Mouse (Mus musculus) hindbrain, embryonic 10.5 days (tissue): ENCODE data around the gene Mark2. TPM values are rescaled to one million over a fixed set of nuclear protein-coding genes. Genes with fewer than 3 reads are reported as not detected.

Experiments
- DNase-seq: peaks from one replicate; pipeline ENCODE4 v3.0.0-alpha.2; 2017; ENCODE audit warnings: low spot score
- H3K27ac ChIP-seq: fragments of 300-500 bp; sonication (generic); 2 replicates; pipeline ENCODE4 v1.5.1; 2016; ENCODE audit warnings: mild to moderate bottlenecking, moderate library complexity
- H3K27me3 ChIP-seq: fragments of 300-500 bp; sonication (generic); 2 replicates; pipeline ENCODE4 v1.6.1; 2016; ENCODE audit warnings: mild to moderate bottlenecking; ENCODE audit not compliant: poor library complexity, insufficient read depth, severe bottlenecking
- H3K36me3 ChIP-seq: fragments of 300-500 bp; sonication (generic); 2 replicates; pipeline ENCODE4 v1.6.1; 2016; ENCODE audit warnings: mild to moderate bottlenecking, moderate library complexity
- H3K4me1 ChIP-seq: fragments of 300-500 bp; sonication (generic); replicated peaks from 2 replicates; pipeline ENCODE4 v1.6.1; 2016; ENCODE audit warnings: mild to moderate bottlenecking
- H3K4me3 ChIP-seq: fragments of 300-500 bp; sonication (generic); 2 replicates; pipeline ENCODE4 v1.5.1; 2016; ENCODE audit warnings: mild to moderate bottlenecking, moderate library complexity
- H3K9me3 ChIP-seq: fragments of 300-500 bp; sonication (generic); 2 replicates; pipeline ENCODE4 v1.6.1; 2016; ENCODE audit warnings: mild to moderate bottlenecking, moderate library complexity
- WGBS: fragments of 180-500 bp; shearing (Covaris S2); methylation state at CpG from one replicate; pipeline ENCODE4 v1.1.7; 2016; 5-methylcytosine and 5-hydroxymethylcytosine counted together
- polyA plus RNA-seq: library from polyadenylated mRNA; unstranded; fragments of >200 nt; fragmentation: Nextera tagmentation; extraction: Ambion mirVana; gene quantifications from 2 replicates; pipeline ENCODE4 v1.2.1, GENCODE M21; 2016

Mark2 gene
- polyA plus RNA-seq, 1 experiment from 2014 or later, result 56.5 TPM

DNA sequence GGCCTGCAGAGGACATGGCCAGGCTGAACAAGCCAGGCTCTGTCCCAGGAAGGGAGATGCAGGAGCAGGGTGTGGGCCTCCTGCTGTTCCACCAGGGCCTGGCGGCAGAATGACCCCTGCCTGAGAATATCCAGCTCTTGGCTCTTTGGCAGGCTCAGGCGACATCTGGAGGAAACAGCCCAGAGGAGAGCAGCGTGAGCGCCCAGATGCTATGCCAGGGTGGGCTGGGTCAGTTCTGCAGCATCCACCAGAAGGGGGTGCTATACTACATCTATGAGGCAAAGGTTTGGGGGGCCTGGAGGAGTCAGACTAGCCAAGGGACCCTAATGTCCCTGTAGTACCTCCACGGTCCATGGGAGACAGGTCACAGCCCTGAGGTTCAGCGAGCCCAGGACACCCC is 62.5 kb downstream of the Mark2 start:
- Histone ChIP-seq H3K4me3 (0 out of 2 replicates have a peak overlapping the region, but pooled peaks have one; percentile 12), H3K36me3 (peaks cover 98% of the 10 kb centered on the region), H3K4me1 (peaks cover 44% of the 10 kb centered on the region), H3K27me3 (no peaks in the 10 kb centered on the region), H3K27ac (0 out of 2 replicates have a peak overlapping the region, but pooled peaks have one; percentile 19), H3K9me3 (no peaks in the 10 kb centered on the region)
- 51% methylated on average over 6 of the region's 6 CpGs for WGBS
- peak; percentile 56 for DNase-seq

- Histone ChIP-seq H3K4me1 (peaks cover 49% of the 10 kb centered on the region), H3K27ac (peak overlapping the region; percentile 46; the same call in 1 of the 2 replicates), H3K4me3 (no peak overlapping the region), H3K36me3 (peaks cover 98% of the 10 kb centered on the region), H3K27me3 (no peaks in the 10 kb centered on the region), H3K9me3 (no peaks in the 10 kb centered on the region)
- no peak for DNase-seq
- WGBS, result 83% methylated on average over 6 of the region's 6 CpGs
Measured at GRCm38 (mm10) chr19:7278200-7278906, 63.3 kb downstream of the Mark2 start.

- DNase-seq, result no peak
- whole genome bisulfite sequencing, result 66% methylated on average over 7 of the region's 7 CpGs
Measured at GRCm38 (mm10) chr19:7276796-7277195, 64.9 kb downstream of the Mark2 start.

DNA sequence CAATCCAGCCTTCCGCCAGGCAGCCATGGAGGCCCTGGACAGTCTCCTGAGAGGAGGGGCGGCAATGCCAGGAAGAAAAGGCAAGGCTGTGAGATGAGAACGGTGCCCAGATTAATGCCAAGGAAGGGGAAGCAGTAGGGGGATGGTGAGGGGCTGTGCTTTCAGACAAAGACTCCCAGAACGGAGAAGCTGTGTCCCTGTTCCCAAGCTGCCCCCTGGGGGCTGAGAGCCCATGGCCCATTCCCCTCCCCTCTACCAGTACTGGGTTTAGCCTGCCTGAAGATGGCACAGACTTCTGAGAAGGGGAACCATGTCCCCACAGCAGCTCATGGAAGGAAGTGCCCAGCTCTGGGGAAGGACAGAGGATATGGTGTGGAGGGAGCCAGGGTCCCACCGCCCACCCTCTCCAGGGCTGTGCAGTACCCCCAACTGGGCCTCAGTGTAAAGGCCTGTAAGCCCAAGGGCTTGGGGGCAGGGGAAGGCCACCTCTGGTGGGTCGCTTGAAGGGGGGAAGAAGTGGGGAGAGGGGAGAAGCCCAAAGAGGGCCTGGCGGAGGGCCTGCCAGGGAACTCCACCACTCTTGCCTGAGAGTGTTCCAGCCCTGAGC is 65.5 kb downstream of the Mark2 start:
- Histone ChIP-seq H3K9me3 (no peaks in the 10 kb centered on the region), H3K36me3 (peaks cover 98% of the 10 kb centered on the region), H3K4me3 (0 out of 2 replicates have a peak overlapping the region, but pooled peaks have one; percentile 9), H3K27ac (peak overlapping the region; percentile 36), H3K27me3 (no peaks in the 10 kb centered on the region), H3K4me1 (peaks cover 61% of the 10 kb centered on the region)
- DNase-seq, result no peak
- WGBS, result 44% methylated on average over 7 of the region's 7 CpGs

More at GRCm38 (mm10) chr19:7276796-7277195, 64.9 kb downstream of the Mark2 start:
- Histone ChIP-seq H3K4me3 (no peak overlapping the region), H3K36me3 (peaks cover 98% of the 10 kb centered on the region), H3K27ac (peak overlapping the region; percentile 36), H3K27me3 (no peaks in the 10 kb centered on the region), H3K9me3 (no peaks in the 10 kb centered on the region), H3K4me1 (peaks cover 55% of the 10 kb centered on the region)

DNA sequence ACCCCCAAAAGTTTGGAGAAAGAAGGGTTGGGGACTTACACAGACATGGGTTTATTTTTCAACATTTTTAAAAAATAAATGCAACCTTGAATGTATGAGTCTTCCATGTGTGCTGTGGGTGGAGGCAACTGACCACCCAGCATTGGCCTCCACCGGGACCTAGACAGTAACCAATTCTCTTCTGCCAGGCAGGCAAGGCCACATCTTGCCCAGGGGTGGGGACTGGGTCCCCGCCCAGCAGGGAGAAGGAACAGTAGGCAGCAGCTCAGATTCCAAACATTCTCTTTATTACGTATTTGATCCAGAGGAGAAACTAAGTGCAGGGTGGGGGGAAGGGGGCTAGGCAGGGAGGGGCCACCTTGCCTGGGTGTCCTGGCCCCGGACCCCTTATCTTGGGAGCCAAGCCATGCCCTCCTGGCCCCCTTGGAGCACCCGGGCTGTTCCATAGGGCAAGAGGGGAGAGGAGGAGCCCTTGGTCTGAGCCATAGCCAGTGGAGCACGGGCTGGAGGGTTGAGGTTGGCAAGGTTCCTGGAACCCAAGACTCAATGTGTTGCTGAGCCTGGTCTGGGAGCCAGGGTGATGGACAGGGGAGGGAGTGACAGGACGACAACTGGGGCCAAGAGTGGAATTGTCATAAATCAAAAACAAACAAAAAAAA is 66.4 kb downstream of the Mark2 start:
- peaks cover 98% of the 10 kb centered on the region for H3K36me3 ChIP-seq
- no peaks in the 10 kb centered on the region for H3K27me3 ChIP-seq
- no peak for DNase-seq
- H3K4me1 ChIP-seq, result peaks cover 70% of the 10 kb centered on the region
- H3K9me3 ChIP-seq, result no peaks in the 10 kb centered on the region
- H3K27ac ChIP-seq, result 0 out of 2 replicates have a peak overlapping the region, but pooled peaks have one; percentile 54
- 56% methylated on average over 7 of the region's 7 CpGs for WGBS
- H3K4me3 ChIP-seq, result peak overlapping the region; percentile 12; the same call in 1 of the 2 replicates

DNA sequence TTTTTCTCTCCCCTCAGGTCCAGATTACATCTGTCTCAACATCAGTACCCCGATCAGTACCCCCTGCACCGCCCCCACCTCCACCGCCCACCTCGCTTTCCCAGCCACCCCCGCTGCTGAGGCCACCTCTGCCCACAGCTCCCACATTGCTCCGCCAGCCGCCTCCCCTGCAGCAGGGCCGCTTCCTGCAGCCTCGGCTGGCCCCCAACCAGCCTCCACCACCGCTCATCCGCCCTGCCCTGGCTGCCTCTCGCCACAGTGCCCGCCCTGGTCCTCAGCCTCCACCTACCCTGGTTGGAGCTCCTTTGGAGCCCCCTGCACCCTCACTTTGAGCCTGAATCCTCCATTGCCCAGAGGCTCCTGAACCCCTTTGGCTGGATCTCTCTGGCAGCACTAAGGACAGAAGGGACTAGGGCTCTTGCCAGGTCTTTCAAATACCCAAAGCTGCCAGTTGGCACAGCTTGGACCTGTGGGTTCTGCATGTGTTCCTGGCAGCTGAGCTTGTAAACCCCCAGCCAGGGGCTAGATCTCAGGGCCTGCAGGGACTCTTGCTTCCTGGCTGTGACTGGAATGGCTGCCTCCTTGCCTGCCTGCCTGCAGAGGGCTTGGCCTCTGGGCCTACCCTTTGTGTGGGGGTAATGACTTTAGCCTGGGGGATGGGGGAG is 67.2 kb downstream of the Mark2 start:
- Histone ChIP-seq H3K27me3 (no peaks in the 10 kb centered on the region), H3K4me1 (peaks cover 78% of the 10 kb centered on the region), H3K9me3 (no peaks in the 10 kb centered on the region), H3K27ac (peak overlapping the region; percentile 75), H3K36me3 (peaks cover 100% of the 10 kb centered on the region), H3K4me3 (peak overlapping the region; percentile 23)
- 83% methylated on average over 13 of the region's 13 CpGs for WGBS
- no peak for DNase-seq

DNA sequence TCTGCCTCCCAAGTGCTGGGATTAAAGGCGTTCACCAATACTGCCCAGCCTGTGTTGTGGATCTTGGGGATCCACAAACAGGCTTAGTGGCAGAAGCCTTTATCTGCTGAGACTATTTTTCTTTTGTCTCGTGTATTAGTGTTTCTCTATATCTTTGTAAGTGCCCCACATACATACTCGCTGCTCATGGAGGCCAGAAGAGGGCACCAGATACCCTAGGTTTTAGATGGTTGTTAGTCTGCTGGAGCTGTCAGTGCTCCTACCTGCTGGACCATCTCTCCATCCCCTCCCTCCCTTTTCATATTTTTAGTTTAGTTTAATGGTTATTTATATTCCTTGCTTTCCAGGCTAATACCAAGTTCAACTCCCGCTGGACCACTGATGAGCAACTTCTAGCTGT is 68.2 kb downstream of the Mark2 start:
- no peak overlapping the region for H3K4me3 ChIP-seq
- no peaks in the 10 kb centered on the region for H3K9me3 ChIP-seq
- no peak overlapping the region for H3K27ac ChIP-seq
- H3K27me3 ChIP-seq, result no peaks in the 10 kb centered on the region
- 93% methylated on average over 4 of the region's 4 CpGs for WGBS
- peaks cover 78% of the 10 kb centered on the region for H3K4me1 ChIP-seq
- peaks cover 93% of the 10 kb centered on the region for H3K36me3 ChIP-seq
- DNase-seq, result no peak

DNA sequence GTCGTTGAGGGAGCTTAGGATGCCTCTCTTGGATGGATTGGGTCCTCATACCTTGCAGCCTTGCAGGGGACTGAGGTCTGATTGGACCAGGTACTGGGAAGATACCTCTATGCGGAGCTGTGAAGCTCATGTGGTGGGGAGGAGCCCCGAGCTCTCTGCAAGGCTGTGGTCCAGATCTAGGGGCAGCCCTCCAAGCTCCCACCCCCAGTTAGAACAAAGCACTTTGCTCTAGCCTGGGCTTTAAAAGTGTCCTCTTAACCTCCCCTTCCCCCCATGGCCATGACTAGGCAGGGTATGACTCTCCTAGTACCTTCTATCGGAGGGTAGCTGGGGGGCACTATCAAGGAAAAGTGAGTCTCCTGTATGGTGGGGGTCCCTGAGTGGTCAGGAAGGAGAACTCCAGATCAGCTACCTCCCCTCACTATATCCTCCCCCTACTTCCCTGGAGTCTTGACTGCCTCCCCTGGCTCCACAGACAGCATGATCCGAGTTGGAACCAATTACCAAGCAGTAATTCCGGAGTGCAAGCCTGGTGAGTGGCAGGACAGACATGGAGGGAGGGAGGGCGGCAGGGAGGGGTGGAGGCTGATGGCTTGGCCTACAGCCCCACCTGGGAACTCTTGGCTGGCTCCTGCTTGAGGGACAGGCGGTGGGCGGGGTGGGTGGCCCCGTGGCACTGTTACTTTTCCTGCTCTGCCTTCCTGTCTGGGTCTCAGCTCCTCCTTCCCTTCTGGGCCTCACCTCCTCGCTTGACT is 72.2 kb downstream of the Mark2 start:
- 9% methylated on average over 11 of the region's 11 CpGs for WGBS
- Histone ChIP-seq H3K27ac (peak overlapping the region; percentile 99), H3K27me3 (no peaks in the 10 kb centered on the region), H3K4me1 (peaks cover 82% of the 10 kb centered on the region), H3K4me3 (peak overlapping the region; percentile 74), H3K36me3 (peaks cover 53% of the 10 kb centered on the region), H3K9me3 (no peaks in the 10 kb centered on the region)
- no peak for DNase-seq

GRCm38 (mm10) chr19:7268722-7269090 is 73.0 kb downstream of the Mark2 start:
- Histone ChIP-seq H3K4me1 (peaks cover 82% of the 10 kb centered on the region), H3K36me3 (peaks cover 46% of the 10 kb centered on the region), H3K9me3 (no peaks in the 10 kb centered on the region), H3K27ac (peak overlapping the region; percentile 99), H3K27me3 (no peaks in the 10 kb centered on the region), H3K4me3 (peak overlapping the region; percentile 74)
- WGBS, result under 1% methylated on average over 30 of the region's 30 CpGs
- DNase-seq, result peak; percentile 91

GRCm38 (mm10) chr19:7267781-7268721 is 73.6 kb downstream of the Mark2 start:
- Histone ChIP-seq H3K4me3 (peak overlapping the region; percentile 74), H3K9me3 (no peaks in the 10 kb centered on the region), H3K27ac (peak overlapping the region; percentile 99), H3K4me1 (peaks cover 84% of the 10 kb centered on the region), H3K27me3 (no peaks in the 10 kb centered on the region), H3K36me3 (peaks cover 39% of the 10 kb centered on the region)
- peak; percentile 92 for DNase-seq
- under 1% methylated on average over 97 of the region's 97 CpGs for WGBS

- peak; percentile 89 for DNase-seq
- H3K4me1 ChIP-seq, result peaks cover 83% of the 10 kb centered on the region
Measured at GRCm38 (mm10) chr19:7267091-7267741, 74.4 kb downstream of the Mark2 start, which contains the start of gene Rcor2. TSS of gene Rcor2 (plus strand) at chr19:7267325.

More at GRCm38 (mm10) chr19:7267091-7267741, 74.4 kb downstream of the Mark2 start, which contains the start of gene Rcor2:
- 0% methylated on average over 28 of the region's 28 CpGs for WGBS
- Histone ChIP-seq H3K4me3 (peak within 1 kb of the TSS; percentile 74), H3K27me3 (no peaks in the 10 kb centered on the region), H3K9me3 (peaks cover 3% of the 10 kb centered on the region; the same call in 1 of the 2 replicates), H3K36me3 (peaks cover 31% of the 10 kb centered on the region), H3K27ac (peak within 1 kb of the TSS; percentile 99)
